Mouse (Mus musculus) CH12.LX (cell line): ENCODE results near the gene Amh. TPM values are rescaled to one million over a fixed set of nuclear protein-coding genes. Genes with fewer than 3 reads are reported as not detected.

Source experiments
- DNase-seq: peaks from one replicate; pipeline ENCODE4 v3.0.0-alpha.2; 2013; ENCODE audit errors: extremely low read depth
- H3K27ac ChIP-seq: 2 replicates; pipeline ENCODE4 v1.5.1; 2012; ENCODE audit warnings: low read depth, mild to moderate bottlenecking, control low read depth, moderate library complexity; ENCODE audit not compliant: insufficient read depth
- H3K27me3 ChIP-seq: replicated peaks from 2 replicates; pipeline ENCODE3; 2012; ENCODE audit warnings: inconsistent platforms
- H3K36me3 ChIP-seq, 2 experiments: replicated peaks in 1 of 2; 2 replicates each; pipeline versions ENCODE3 to v1.6.1; 2012; ENCODE audit warnings: inconsistent platforms in 1 of 2, low read length in 1 of 2, mild to moderate bottlenecking in 1 of 2, mixed read lengths in 1 of 2, moderate library complexity in 1 of 2; ENCODE audit not compliant: control insufficient read depth in 1 of 2, insufficient read depth in 1 of 2
- H3K4me1 ChIP-seq, 2 experiments: 2 replicates each; pipeline ENCODE4 v1.6.1; 2012; ENCODE audit warnings: inconsistent platforms in 1 of 2, moderate library complexity in 1 of 2; ENCODE audit not compliant: insufficient read depth in 2 of 2, control insufficient read depth in 1 of 2
- H3K4me2 ChIP-seq: 2 replicates; pipeline ENCODE4 v1.6.1; 2012; ENCODE audit warnings: low read depth, mild to moderate bottlenecking, control low read depth; ENCODE audit not compliant: poor library complexity, insufficient read depth, severe bottlenecking
- H3K4me3 ChIP-seq, 3 experiments: fragments of 150-350 bp in 1 of 3; sonication (generic) in 1 of 3; replicated peaks in 1 of 3; 2 replicates each; pipeline versions ENCODE3 to v1.5.1; 2011 to 2012; ENCODE audit warnings: low read depth in 2 of 3, low read length in 2 of 3, mild to moderate bottlenecking in 2 of 3, moderate library complexity in 2 of 3, control low read depth in 1 of 3, improper control_type of control experiment in 1 of 3, inconsistent platforms in 1 of 3, mixed read lengths in 1 of 3; ENCODE audit not compliant: poor library complexity in 1 of 3
- H3K79me2 ChIP-seq: replicated peaks from 2 replicates; pipeline ENCODE4 v1.6.1; 2012; ENCODE audit warnings: mild to moderate bottlenecking, moderate library complexity; ENCODE audit not compliant: control insufficient read depth, poor library complexity, insufficient read depth, severe bottlenecking; ENCODE audit errors: extremely low read depth
- H3K9ac ChIP-seq: 2 replicates; pipeline ENCODE4 v1.6.1; 2012; ENCODE audit warnings: low read depth, mild to moderate bottlenecking, control low read depth, moderate library complexity; ENCODE audit not compliant: insufficient read depth
- H3K9me3 ChIP-seq: replicated peaks from 2 replicates; pipeline ENCODE3; 2012; ENCODE audit warnings: low read length, inconsistent platforms, mixed read lengths
- BHLHE40 ChIP-seq: IDR thresholded peaks from 2 replicates; pipeline ENCODE4 v1.6.1; 2011; ENCODE audit warnings: mild to moderate bottlenecking, low read depth, low read length, improper control_type of control experiment
- CHD1 ChIP-seq: IDR thresholded peaks from 2 replicates; pipeline ENCODE4 v1.6.1; 2012; ENCODE audit warnings: low read depth, low read length, improper control_type of control experiment, inconsistent platforms
- CHD2 ChIP-seq: IDR thresholded peaks from 2 replicates; pipeline ENCODE4 v1.6.1; 2011; ENCODE audit warnings: low read length, improper control_type of control experiment
- CTCF ChIP-seq, 2 experiments: IDR thresholded peaks in 1 of 2; conservative IDR thresholded peaks in 1 of 2; 2 replicates each; pipeline ENCODE4 v1.5.1; 2011 to 2012; ENCODE audit warnings: low read depth in 2 of 2, low read length in 2 of 2, improper control_type of control experiment in 1 of 2, inconsistent platforms in 1 of 2, mild to moderate bottlenecking in 1 of 2, moderate library complexity in 1 of 2
- E2F4 ChIP-seq: IDR thresholded peaks from 2 replicates; pipeline ENCODE4 v1.6.1; 2011; ENCODE audit warnings: low read depth, low read length, improper control_type of control experiment; ENCODE audit not compliant: insufficient replicate concordance
- ELF1 ChIP-seq: IDR thresholded peaks from 2 replicates; pipeline ENCODE4 v1.6.1; 2014; ENCODE audit warnings: low read depth, mild to moderate bottlenecking, inconsistent platforms, low read length, improper control_type of control experiment
- EP300 ChIP-seq: IDR thresholded peaks from 2 replicates; pipeline ENCODE4 v1.6.1; 2011; ENCODE audit warnings: low read length, improper control_type of control experiment
- IRF4 ChIP-seq: IDR thresholded peaks from 2 replicates; pipeline ENCODE4 v1.6.1; 2014; ENCODE audit warnings: low read depth, mild to moderate bottlenecking, inconsistent platforms, low read length, improper control_type of control experiment
- JUND ChIP-seq: conservative IDR thresholded peaks from 2 replicates; pipeline ENCODE4 v1.6.1; 2011; ENCODE audit warnings: low read depth, low read length, improper control_type of control experiment
- MAFK ChIP-seq: IDR thresholded peaks from 2 replicates; pipeline ENCODE4 v1.6.1; 2011; ENCODE audit warnings: low read length, improper control_type of control experiment; ENCODE audit not compliant: insufficient replicate concordance
- MAX ChIP-seq: IDR thresholded peaks from 2 replicates; pipeline ENCODE4 v1.6.1; 2011; ENCODE audit warnings: low read length, improper control_type of control experiment
- MAZ ChIP-seq: IDR thresholded peaks from 2 replicates; pipeline ENCODE4 v1.6.1; 2012; ENCODE audit warnings: low read depth, mild to moderate bottlenecking, inconsistent platforms, low read length, improper control_type of control experiment, moderate library complexity
- MEF2A ChIP-seq: IDR thresholded peaks from 2 replicates; pipeline ENCODE4 v1.6.1; 2014; ENCODE audit warnings: low read depth, mild to moderate bottlenecking, inconsistent platforms, low read length, improper control_type of control experiment, borderline replicate concordance
- MXI1 ChIP-seq: IDR thresholded peaks from 2 replicates; pipeline ENCODE4 v1.6.1; 2011; ENCODE audit warnings: mild to moderate bottlenecking, low read depth, low read length, improper control_type of control experiment
- MYC ChIP-seq: IDR thresholded peaks from 2 replicates; pipeline ENCODE4 v1.6.1; 2011; ENCODE audit warnings: low read depth, mild to moderate bottlenecking, improper control_type of control experiment, low read length
- NELFE ChIP-seq: IDR thresholded peaks from 2 replicates; pipeline ENCODE4 v1.6.1; 2011; ENCODE audit warnings: low read depth, low read length, improper control_type of control experiment
- NRF1 ChIP-seq: IDR thresholded peaks from 2 replicates; pipeline ENCODE4 v1.6.1; 2014; ENCODE audit warnings: low read depth, mild to moderate bottlenecking, inconsistent platforms, low read length, improper control_type of control experiment, moderate library complexity
- POLR2A ChIP-seq: IDR thresholded peaks from 2 replicates; pipeline ENCODE4 v1.6.1; 2011; ENCODE audit warnings: low read depth, mild to moderate bottlenecking, improper control_type of control experiment, low read length
- RAD21 ChIP-seq: IDR thresholded peaks from 2 replicates; pipeline ENCODE4 v1.6.1; 2011; ENCODE audit warnings: low read depth, mild to moderate bottlenecking, low read length, improper control_type of control experiment, moderate library complexity
- RCOR1 ChIP-seq: conservative IDR thresholded peaks from 2 replicates; pipeline ENCODE4 v1.6.1; 2012; ENCODE audit warnings: low read depth, mild to moderate bottlenecking, inconsistent platforms, low read length, improper control_type of control experiment
- SIN3A ChIP-seq: IDR thresholded peaks from 2 replicates; pipeline ENCODE4 v1.6.1; 2012; ENCODE audit warnings: low read length, improper control_type of control experiment, inconsistent platforms
- TBP ChIP-seq: conservative IDR thresholded peaks from 2 replicates; pipeline ENCODE4 v1.6.1; 2011; ENCODE audit warnings: low read depth, low read length, improper control_type of control experiment
- TCF12 ChIP-seq: IDR thresholded peaks from 2 replicates; pipeline ENCODE4 v1.6.1; 2014; ENCODE audit warnings: low read depth, mild to moderate bottlenecking, inconsistent platforms, low read length, improper control_type of control experiment
- UBTF ChIP-seq: IDR thresholded peaks from 2 replicates; pipeline ENCODE4 v1.6.1; 2012; ENCODE audit warnings: low read depth, mild to moderate bottlenecking, inconsistent platforms, low read length, improper control_type of control experiment, moderate library complexity
- USF1 ChIP-seq: IDR thresholded peaks from 2 replicates; pipeline ENCODE4 v1.6.1; 2014; ENCODE audit warnings: low read depth, mild to moderate bottlenecking, inconsistent platforms, low read length, improper control_type of control experiment
- USF2 ChIP-seq: conservative IDR thresholded peaks from 2 replicates; pipeline ENCODE4 v1.6.1; 2011; ENCODE audit warnings: low read depth, low read length, improper control_type of control experiment
- ZC3H11A ChIP-seq: IDR thresholded peaks from 2 replicates; pipeline ENCODE4 v1.6.1; 2012; ENCODE audit warnings: low read depth, mild to moderate bottlenecking, inconsistent platforms, low read length, improper control_type of control experiment
- dilution Hi-C: fragments of 300-500 bp; cut with MboI; formaldehyde crosslinking; loops from 2 replicates; pipeline ENCODE4 v1.14.3; 2020; ENCODE audit warnings: low sequenced_read_pairs; ENCODE audit not compliant: extremely low pct_unique_long_range_greater_than_20kb, extremely low pct_ligation_motif_present
- in situ Hi-C: fragments of 300-500 bp; cut with MboI; formaldehyde crosslinking; loops from 3 replicates; pipeline ENCODE4 v1.14.3; 2019; ENCODE audit warnings: low sequenced_read_pairs, low pct_ligation_motif_present, low pct_unique_long_range_greater_than_20kb, mixed read lengths
- polyA plus RNA-seq: library from polyadenylated mRNA; unstranded; fragments of >175 nt; gene quantifications from 2 replicates; pipeline ENCODE4 v1.2.1, GENCODE M21; 2012; ENCODE audit warnings: low read depth; ENCODE audit not compliant: insufficient read length
- total RNA-seq, 2 experiments: library from RNA; depleted of rRNA; stranded (reverse); fragments of 300-350 nt in 1 of 2; fragments of >200 nt in 1 of 2; gene quantifications; 2 replicates each; pipeline ENCODE4 v1.2.3; 2012 to 2014

Amh gene
- total and polyA plus RNA-seq, 3 experiments, result 0.43 to 1.1 (median 0.59) TPM

DNA sequence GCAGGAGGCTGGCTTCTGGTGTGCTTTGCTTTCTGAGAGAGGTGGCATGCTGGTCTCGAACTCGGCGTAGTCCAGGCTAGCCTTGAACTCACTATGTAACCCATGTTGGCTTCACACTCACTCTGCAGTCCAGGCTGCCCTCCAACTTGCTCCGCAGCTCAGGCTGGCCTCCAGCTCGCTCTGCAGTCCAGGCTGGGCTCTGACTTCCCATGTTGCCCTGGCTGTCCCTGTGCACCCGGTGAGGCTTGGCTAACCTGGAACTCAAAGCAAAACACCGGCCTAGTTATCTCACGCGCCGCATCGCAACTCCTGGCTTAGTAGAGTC, 50.7 kb downstream of the Amh start:
- no peak for DNase-seq
- no peaks in the 10 kb centered on the region for H3K9me3 ChIP-seq
- no peak overlapping the region for H3K27ac ChIP-seq
- H3K36me3 ChIP-seq, result peaks cover 22 to 52% of the 10 kb centered on the region in 2 experiments
- peak overlapping the region; percentile 64 for H3K4me2 ChIP-seq
- H3K27me3 ChIP-seq, result no peaks in the 10 kb centered on the region
- H3K79me2 ChIP-seq, result peaks cover 16% of the 10 kb centered on the region
- TF ChIP-seq CHD2, result no peak
- TF ChIP-seq TBP, result no peak
- no peak for TF ChIP-seq MXI1
- no peak for TF ChIP-seq IRF4
- TF ChIP-seq MYC, result 0 out of 2 replicates have a peak, but pooled peaks have one; percentile 2
- no peak for TF ChIP-seq ELF1
- no peak for TF ChIP-seq CTCF (conservative IDR thresholded peaks at IDR 0.05 in 1 of 2, IDR thresholded peaks at IDR 0.05 in 1 of 2; ENCODE audit: low read depth in 2 of 2, low read length in 2 of 2)
- peak overlapping the region; percentile 85 to 99 (median 90) for H3K4me3 ChIP-seq
- peaks cover 10 to 34% of the 10 kb centered on the region in 2 experiments for H3K4me1 ChIP-seq
- dilution Hi-C loops (no loop called here), in situ Hi-C loops (loop anchor here (5.0 kb wide), 1 partner anchor 33 kb away; no protein-coding TSS in a partner anchor)
- peak overlapping the region; percentile 45 for H3K9ac ChIP-seq

DNA sequence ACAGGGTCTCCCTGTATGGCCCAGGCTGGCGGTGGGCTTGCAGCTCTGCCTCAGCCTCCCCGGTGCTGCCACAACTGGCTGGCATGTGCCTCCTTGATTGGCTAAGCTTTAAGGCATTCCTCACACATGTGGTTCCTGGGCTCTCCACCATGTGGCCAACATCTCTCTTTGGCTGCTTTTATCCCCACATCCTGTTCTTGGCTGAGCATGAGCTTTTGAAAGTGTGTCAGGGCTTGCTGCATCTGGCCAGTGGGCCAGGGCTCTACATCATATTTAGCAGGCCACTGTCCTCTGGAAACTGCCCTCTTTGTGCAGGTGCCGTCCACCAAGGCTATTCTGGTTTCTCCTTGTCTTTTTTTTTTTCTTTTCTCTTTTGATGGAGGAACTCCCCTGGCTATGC, 51.2 kb downstream of the Amh start:
- DNase-seq, result peak; percentile 63
- H3K36me3 ChIP-seq, result peaks cover 22 to 53% of the 10 kb centered on the region in 2 experiments
- no peaks in the 10 kb centered on the region for H3K27me3 ChIP-seq
- TF ChIP-seq E2F4 (no peak), TCF12 (no peak), RCOR1 (no peak), BHLHE40 (no peak), MYC (peak; percentile 71), TBP (no peak), POLR2A (no peak), CHD1 (no peak), CHD2 (no peak), USF2 (no peak), USF1 (no peak), ZC3H11A (no peak), UBTF (no peak), SIN3A (no peak), EP300 (no peak), MAZ (no peak), NELFE (no peak), NRF1 (no peak), MAX (peak; percentile 81), MAFK (no peak), MEF2A (no peak), MXI1 (0 out of 2 replicates have a peak, but pooled peaks have one; percentile 50), ELF1 (no peak), JUND (no peak), RAD21 (no peak)
- H3K27ac ChIP-seq, result no peak overlapping the region
- peak overlapping the region; percentile 64 for H3K4me2 ChIP-seq
- peaks cover 16% of the 10 kb centered on the region for H3K79me2 ChIP-seq
- 0 out of 2 replicates have a peak overlapping the region, but pooled peaks have one; percentile 45 for H3K9ac ChIP-seq
- H3K9me3 ChIP-seq, result no peaks in the 10 kb centered on the region
- H3K4me1 ChIP-seq, result peaks cover 10 to 34% of the 10 kb centered on the region in 2 experiments
- peak overlapping the region in 1 of 3 experiments; percentile 85 for H3K4me3 ChIP-seq
- dilution Hi-C loops, result no loop called here
- in situ Hi-C loops, result loop anchor here (5.0 kb wide), 1 partner anchor 34 kb away; no protein-coding TSS in a partner anchor
